Mouse (Mus musculus) adipocyte (in vitro differentiated cells): ENCODE data around the gene Kcnq2.

Experiments used
- DNase-seq: peaks from one replicate; pipeline ENCODE4 v3.0.0-alpha.2; 2016; ENCODE audit warnings: low spot score

Gene Kcnq2

GRCm38 (mm10) chr2:181042376-181042775 lies 92.7 kb downstream of the Kcnq2 start:
- no peak for DNase-seq

GRCm38 (mm10) chr2:181041941-181042340 lies 93.2 kb downstream of the Kcnq2 start:
- DNase-seq: no peak

GRCm38 (mm10) chr2:181039356-181039680 lies 95.8 kb downstream of the Kcnq2 start:
- no peak for DNase-seq

GRCm38 (mm10) chr2:181038644-181039355 lies 96.3 kb downstream of the Kcnq2 start:
- no peak for DNase-seq

DNA sequence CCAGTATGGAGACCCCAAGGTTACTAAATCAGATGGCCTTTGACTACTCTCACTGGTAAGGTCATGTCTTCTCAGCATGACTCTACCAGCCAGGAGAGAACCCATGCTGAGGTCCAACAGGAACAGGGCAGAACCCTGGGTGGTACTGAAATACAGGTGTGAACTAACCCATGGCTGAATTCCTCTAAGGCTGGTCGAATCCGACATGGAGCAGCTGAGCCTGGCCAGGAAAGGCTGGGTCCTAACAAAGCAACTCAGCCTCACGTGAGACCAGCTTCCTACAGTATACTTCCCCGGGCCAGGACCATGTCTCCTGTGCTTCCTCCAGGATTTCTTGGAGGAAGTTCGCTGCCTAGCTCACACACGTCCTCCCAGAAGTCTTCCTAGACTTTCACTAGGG lies 98.5 kb downstream of the Kcnq2 start:
- DNase-seq: no peak

DNA sequence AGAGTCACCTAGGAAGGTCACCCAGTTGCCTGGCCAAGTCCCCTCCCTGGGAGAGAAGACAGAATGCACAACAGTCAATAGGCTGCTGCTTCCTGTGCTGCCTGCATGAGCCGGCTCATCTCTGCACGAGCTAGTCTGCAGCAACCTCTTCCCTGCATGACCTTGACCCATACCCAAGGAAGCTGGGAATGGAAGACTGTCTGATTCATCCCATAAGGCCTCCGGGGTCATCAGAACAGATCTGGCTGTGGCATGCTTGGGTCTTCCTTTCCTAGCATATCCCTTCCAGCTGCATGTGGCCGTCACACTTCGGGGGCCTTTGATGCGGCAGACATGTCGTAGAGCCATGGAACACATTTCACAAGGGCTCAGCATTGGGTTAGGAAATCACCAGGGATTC lies 99.9 kb downstream of the Kcnq2 start:
- no peak for DNase-seq

DNA sequence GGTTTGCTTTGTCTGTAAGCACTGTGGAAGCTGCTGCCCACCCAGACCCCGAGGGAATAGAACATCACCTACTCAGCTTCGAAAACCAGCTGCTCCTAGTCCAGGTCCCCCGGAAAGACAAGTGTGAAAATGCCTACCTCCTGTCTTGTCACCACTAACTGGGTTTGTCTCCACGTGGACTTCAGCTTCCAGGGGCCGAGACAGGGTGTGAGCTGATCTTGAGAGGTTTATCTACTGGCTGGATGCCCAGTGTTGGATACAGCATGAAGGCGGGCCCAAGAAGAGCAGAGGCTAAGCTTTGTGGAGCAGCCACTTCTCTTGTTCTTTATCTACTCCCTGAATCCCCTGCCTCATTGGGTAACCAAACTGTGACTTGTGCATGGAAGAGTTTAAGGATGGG lies 101.8 kb downstream of the Kcnq2 start:
- DNase-seq: no peak

DNA sequence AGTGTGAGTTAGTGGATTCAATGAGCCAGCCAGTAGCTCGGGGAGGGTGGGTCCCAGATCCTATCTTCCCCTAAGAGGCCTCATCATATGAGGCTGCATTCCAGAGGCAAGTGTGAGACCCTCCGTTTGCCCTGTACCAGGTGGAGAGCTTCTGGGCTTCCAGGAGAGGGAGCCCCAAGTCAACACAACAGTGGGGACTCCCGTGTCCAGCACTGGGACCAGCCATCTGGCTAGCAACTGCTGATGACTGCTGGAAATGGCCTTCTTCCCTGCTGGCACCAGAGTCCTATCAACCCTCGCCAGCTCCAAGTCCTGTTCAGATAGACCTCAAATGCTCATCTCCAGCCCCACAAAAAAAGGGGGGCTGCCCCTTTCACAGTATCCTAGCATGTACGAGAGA lies 102.7 kb downstream of the Kcnq2 start:
- DNase-seq: no peak

DNA sequence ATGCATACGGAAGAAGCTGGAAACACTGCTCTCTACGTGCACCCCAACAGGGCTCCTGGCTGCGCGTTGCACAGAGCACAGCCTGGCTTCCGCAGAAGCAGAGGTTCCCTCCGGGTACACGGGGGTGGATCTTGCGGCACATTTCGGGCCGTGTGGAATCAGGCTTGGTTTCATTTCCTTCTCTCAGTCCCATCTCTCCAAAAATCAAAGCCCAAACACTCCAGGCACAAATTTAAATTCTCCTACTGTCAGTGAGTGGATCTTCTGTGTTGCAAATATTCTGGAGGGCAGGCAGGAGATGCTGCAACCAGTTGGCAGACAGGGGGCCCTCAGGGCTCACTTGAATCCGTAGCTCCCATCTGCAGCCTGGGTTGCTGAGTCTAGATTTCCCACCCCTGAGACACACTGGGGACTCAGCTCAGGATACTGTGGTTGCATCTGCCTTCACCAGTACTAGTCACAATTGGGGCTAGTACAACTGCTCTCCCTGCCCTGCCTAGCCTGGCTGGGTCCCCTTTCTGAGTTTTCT lies 103.6 kb downstream of the Kcnq2 start:
- no peak for DNase-seq
